Comparison of ENCODE assay signal across 13 mouse cellular contexts in genomic region chr12:80877215-80878092, GRCm38 (mm10).
A peak's percentile ranks its signal among the peaks of the same experiment; 100 is the strongest.
DNase-seq lines count a peak whose midpoint lies in the region; ATAC-seq and TF ChIP-seq lines count a peak whose summit lies in the region.
"Had no signal": no experiment of that assay in that cellular context is flagged by ENCODE, and none has a peak within 500 bp of the region (broad histone marks: within the 10 kb centered on the region; RNA-seq: fewer than 3 reads in every experiment).

No protein-coding gene starts in this region.

- no peak overlapping the region for H3K4me3 ChIP-seq in layer of hippocampus, adult 2 months
- H3K4me3 ChIP-seq: embryonic facial prominence, embryonic 15.5 days; heart, embryonic 15.5 days; limb, embryonic 10.5 days; midbrain, embryonic 12.5 days had no signal

- TF ChIP-seq CTCF in layer of hippocampus, adult 2 months (conservative IDR thresholded peaks at IDR 0.05): no peak

- DNase-seq in heart, adult 11 months: peak; percentile 92
- no peak for DNase-seq in heart, postnatal 10 days
- no peak for DNase-seq in layer of hippocampus, adult 2 months (ENCODE audit: low spot score in 2 of 2)
- no peak for DNase-seq in layer of hippocampus, adult 18-20 months (ENCODE audit: low spot score in 2 of 2)
- DNase-seq in cerebellum, adult 11 months: peak; percentile 59
- no peak for DNase-seq in urinary bladder, postnatal 14 days (ENCODE audit: low spot score)
- DNase-seq in layer of hippocampus, postnatal 25 days (ENCODE audit: extremely low spot score in 1 of 2, low spot score in 1 of 2): no peak
- DNase-seq: B cell, adult 2 months had no signal

- H3K27ac ChIP-seq in layer of hippocampus, adult 2 months: peak overlapping the region; percentile 80
- H3K27ac ChIP-seq: heart, embryonic 15.5 days; limb, embryonic 10.5 days; midbrain, embryonic 12.5 days had no signal

- intact Hi-C loops in heart, postnatal 10 days (cut with DNase I): no loop called here

- peak; percentile 65 for ATAC-seq in granulocyte monocyte progenitor cell, adult 5-6 weeks (replicated peaks; ENCODE audit: poor library complexity, severe bottlenecking)

Comparison
In these comparisons a context has a peak if more than half of its experiments do, and no peak if none do; other contexts are left out.
1. DNase-seq: peak in heart, adult 11 months (single experiment) and cerebellum, adult 11 months (single experiment); none in heart, postnatal 10 days (0 of 2), layer of hippocampus, adult 2 months (0 of 2), layer of hippocampus, adult 18-20 months (0 of 2), urinary bladder, postnatal 14 days (single experiment) and layer of hippocampus, postnatal 25 days (0 of 2).